Mouse (Mus musculus): ENCODE measurements around the gene Pcnx3. TPM values are rescaled to one million over a fixed set of nuclear protein-coding genes. Genes with fewer than 3 reads are reported as not detected.

The Pcnx3 gene
- polyA plus RNA-seq, 1 experiment from 2014 or later: 11.3 TPM

GRCm38 (mm10) chr19:5704801-5705571 is 16.3 kb upstream of the Pcnx3 start:
- peak; percentile 64 for DNase-seq (ENCODE audit: low spot score)
- H3K4me2 ChIP-seq (replicated peaks; ENCODE audit: low read depth, low read length): no peak overlapping the region

GRCm38 (mm10) chr19:5704163-5704800 is 15.6 kb upstream of the Pcnx3 start, which contains the start of gene Kcnk7:
Gene Kcnk7, plus strand, starts transcription at chr19:5704367.
- no peak for DNase-seq (ENCODE audit: low spot score)
- Histone ChIP-seq H3K36me3 (ENCODE audit: insufficient read depth, low read length) (peaks cover 38% of the 10 kb centered on the region), H3K4me2 (replicated peaks; ENCODE audit: low read depth, low read length) (no peak within 1 kb of the TSS), H3K27me3 (replicated peaks; ENCODE audit: insufficient read depth, low read length) (no peaks in the 10 kb centered on the region), H3K27ac (ENCODE audit: low read length) (0 out of 2 replicates have a peak within 1 kb of the TSS, but pooled peaks have one; percentile 26), H3K9me3 (ENCODE audit: low read length) (no peaks in the 10 kb centered on the region), H3K4me3 (ENCODE audit: low read depth, low read length) (no peak within 1 kb of the TSS), H3K4me1 (ENCODE audit: insufficient read depth, low read depth, low read length) (peaks cover 6% of the 10 kb centered on the region; the same call in 1 of the 2 replicates), H3K9ac (replicated peaks; ENCODE audit: low read depth) (no peak within 1 kb of the TSS)
- TF ChIP-seq EP300 (IDR thresholded peaks at IDR 0.05) (no peak), CTCF (IDR thresholded peaks at IDR 0.05) (no peak)
- 56% methylated on average over 17 of the region's 17 CpGs for WGBS
- peak; percentile 56 for ATAC-seq

More at GRCm38 (mm10) chr19:5704801-5705571, 16.3 kb upstream of the Pcnx3 start:
- peak; percentile 71 for ATAC-seq
- Histone ChIP-seq H3K4me3 (ENCODE audit: low read depth, low read length) (no peak overlapping the region), H3K4me1 (ENCODE audit: insufficient read depth, low read depth, low read length) (peaks cover 6% of the 10 kb centered on the region; the same call in 1 of the 2 replicates), H3K27ac (ENCODE audit: low read length) (0 out of 2 replicates have a peak overlapping the region, but pooled peaks have one; percentile 26), H3K9ac (replicated peaks; ENCODE audit: low read depth) (no peak overlapping the region), H3K36me3 (ENCODE audit: insufficient read depth, low read length) (peaks cover 35% of the 10 kb centered on the region), H3K9me3 (ENCODE audit: low read length) (no peaks in the 10 kb centered on the region), H3K27me3 (replicated peaks; ENCODE audit: insufficient read depth, low read length) (no peaks in the 10 kb centered on the region)
- no peak for TF ChIP-seq EP300 (IDR thresholded peaks at IDR 0.05)
- no peak for TF ChIP-seq CTCF (IDR thresholded peaks at IDR 0.05)
- 31% methylated on average over 10 of the region's 10 CpGs for WGBS

GRCm38 (mm10) chr19:5695849-5696462 is 7.2 kb upstream of the Pcnx3 start:
- ATAC-seq: no peak
- Histone ChIP-seq H3K36me3 (ENCODE audit: insufficient read depth, low read length) (peaks cover 74% of the 10 kb centered on the region), H3K9me3 (ENCODE audit: low read length) (no peaks in the 10 kb centered on the region), H3K4me3 (ENCODE audit: low read depth, low read length) (no peak overlapping the region), H3K9ac (replicated peaks; ENCODE audit: low read depth) (no peak overlapping the region), H3K27ac (ENCODE audit: low read length) (no peak overlapping the region), H3K4me2 (replicated peaks; ENCODE audit: low read depth, low read length) (no peak overlapping the region), H3K4me1 (ENCODE audit: insufficient read depth, low read depth, low read length) (peaks cover 10% of the 10 kb centered on the region), H3K27me3 (replicated peaks; ENCODE audit: insufficient read depth, low read length) (no peaks in the 10 kb centered on the region)
- 46% methylated on average over 41 of the region's 41 CpGs for WGBS
- TF ChIP-seq CTCF (IDR thresholded peaks at IDR 0.05): no peak
- no peak for TF ChIP-seq EP300 (IDR thresholded peaks at IDR 0.05)
- DNase-seq (ENCODE audit: low spot score): no peak

GRCm38 (mm10) chr19:5693801-5694200 is 5.1 kb upstream of the Pcnx3 start:
- Histone ChIP-seq H3K4me3 (ENCODE audit: low read depth, low read length) (no peak overlapping the region), H3K4me2 (replicated peaks; ENCODE audit: low read depth, low read length) (peak overlapping the region; percentile 99), H3K27me3 (replicated peaks; ENCODE audit: insufficient read depth, low read length) (no peaks in the 10 kb centered on the region), H3K27ac (ENCODE audit: low read length) (no peak overlapping the region), H3K9me3 (ENCODE audit: low read length) (no peaks in the 10 kb centered on the region), H3K36me3 (ENCODE audit: insufficient read depth, low read length) (peaks cover 55% of the 10 kb centered on the region), H3K9ac (replicated peaks; ENCODE audit: low read depth) (0 out of 2 replicates have a peak overlapping the region, but pooled peaks have one; percentile 76), H3K4me1 (ENCODE audit: insufficient read depth, low read depth, low read length) (peaks cover 19% of the 10 kb centered on the region)
- 78% methylated on average over 6 of the region's 6 CpGs for whole genome bisulfite sequencing
- ATAC-seq (no peak), DNase-seq (ENCODE audit: low spot score) (no peak)
- TF ChIP-seq CTCF (IDR thresholded peaks at IDR 0.05): no peak
- no peak for TF ChIP-seq EP300 (IDR thresholded peaks at IDR 0.05)

DNA sequence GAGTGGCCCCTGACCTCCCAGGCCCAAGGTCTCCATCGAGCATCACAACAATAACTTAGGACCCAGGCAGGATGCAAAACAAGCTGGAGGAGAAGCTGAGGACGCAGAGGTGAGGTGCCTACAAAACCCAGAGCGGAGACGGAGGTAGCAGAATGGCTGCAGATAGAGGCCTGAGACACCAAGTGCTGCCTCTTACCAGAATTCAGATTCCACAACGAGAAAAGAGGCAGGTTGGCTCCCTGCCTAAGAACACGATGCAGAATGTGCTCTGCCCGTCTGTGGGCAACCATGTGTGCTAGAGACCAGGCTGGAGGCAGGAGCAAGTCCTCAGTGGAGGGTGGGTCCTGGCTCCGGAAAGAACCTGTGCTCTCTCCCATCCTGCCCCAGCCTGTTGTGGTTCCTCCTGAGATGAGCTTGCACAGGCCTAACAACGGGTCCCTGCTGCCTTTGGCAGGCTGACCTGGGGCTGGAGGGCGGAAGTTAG is 4.2 kb upstream of the Pcnx3 start:
- H3K27ac ChIP-seq (ENCODE audit: low read length): peak overlapping the region; percentile 97
- peak overlapping the region; percentile 99 for H3K4me2 ChIP-seq (replicated peaks; ENCODE audit: low read depth, low read length)
- 47% methylated on average over 10 of the region's 10 CpGs for WGBS
- ATAC-seq (no peak), DNase-seq (ENCODE audit: low spot score) (no peak)
- H3K36me3 ChIP-seq (ENCODE audit: insufficient read depth, low read length): peaks cover 47% of the 10 kb centered on the region
- H3K4me1 ChIP-seq (ENCODE audit: insufficient read depth, low read depth, low read length): peaks cover 21% of the 10 kb centered on the region
- H3K9ac ChIP-seq (replicated peaks; ENCODE audit: low read depth): peak overlapping the region; percentile 76; the same call in 1 of the 2 replicates
- no peak for TF ChIP-seq EP300 (IDR thresholded peaks at IDR 0.05)
- TF ChIP-seq CTCF (IDR thresholded peaks at IDR 0.05): no peak
- no peaks in the 10 kb centered on the region for H3K27me3 ChIP-seq (replicated peaks; ENCODE audit: insufficient read depth, low read length)
- no peaks in the 10 kb centered on the region for H3K9me3 ChIP-seq (ENCODE audit: low read length)
- H3K4me3 ChIP-seq (ENCODE audit: low read depth, low read length): peak overlapping the region; percentile 70; the same call in 1 of the 2 replicates

Measured in lung, postnatal 0 days (tissue).